Mouse (Mus musculus): ENCODE data around the gene Pof1b. TPM values are rescaled to one million over a fixed set of nuclear protein-coding genes. Genes with fewer than 3 reads are reported as not detected.

Gene Pof1b
- not detected for total RNA-seq (2023)

DNA sequence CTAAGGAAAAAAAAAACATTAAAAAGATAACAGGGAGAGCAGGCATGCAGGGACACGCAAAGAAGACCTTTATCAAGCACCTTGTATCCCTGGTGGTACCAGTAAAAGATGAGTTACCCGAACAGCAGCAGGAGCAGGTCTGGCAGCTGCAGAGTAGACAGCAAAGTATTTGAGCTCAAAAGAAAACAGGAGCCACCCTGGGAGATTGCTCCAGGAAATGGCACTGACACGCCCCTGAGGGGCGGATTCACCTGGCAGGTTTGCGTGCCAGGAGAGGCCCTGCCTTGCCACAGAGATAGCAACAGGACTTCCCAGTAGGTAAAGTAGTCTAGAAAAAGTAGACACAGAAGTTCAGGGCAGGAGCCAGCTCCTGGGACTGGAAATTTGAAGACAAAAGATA, at the start of gene Pof1b:
Gene Pof1b, minus strand, starts transcription at position 144 of the 400 bp plus-strand sequence.

DNA sequence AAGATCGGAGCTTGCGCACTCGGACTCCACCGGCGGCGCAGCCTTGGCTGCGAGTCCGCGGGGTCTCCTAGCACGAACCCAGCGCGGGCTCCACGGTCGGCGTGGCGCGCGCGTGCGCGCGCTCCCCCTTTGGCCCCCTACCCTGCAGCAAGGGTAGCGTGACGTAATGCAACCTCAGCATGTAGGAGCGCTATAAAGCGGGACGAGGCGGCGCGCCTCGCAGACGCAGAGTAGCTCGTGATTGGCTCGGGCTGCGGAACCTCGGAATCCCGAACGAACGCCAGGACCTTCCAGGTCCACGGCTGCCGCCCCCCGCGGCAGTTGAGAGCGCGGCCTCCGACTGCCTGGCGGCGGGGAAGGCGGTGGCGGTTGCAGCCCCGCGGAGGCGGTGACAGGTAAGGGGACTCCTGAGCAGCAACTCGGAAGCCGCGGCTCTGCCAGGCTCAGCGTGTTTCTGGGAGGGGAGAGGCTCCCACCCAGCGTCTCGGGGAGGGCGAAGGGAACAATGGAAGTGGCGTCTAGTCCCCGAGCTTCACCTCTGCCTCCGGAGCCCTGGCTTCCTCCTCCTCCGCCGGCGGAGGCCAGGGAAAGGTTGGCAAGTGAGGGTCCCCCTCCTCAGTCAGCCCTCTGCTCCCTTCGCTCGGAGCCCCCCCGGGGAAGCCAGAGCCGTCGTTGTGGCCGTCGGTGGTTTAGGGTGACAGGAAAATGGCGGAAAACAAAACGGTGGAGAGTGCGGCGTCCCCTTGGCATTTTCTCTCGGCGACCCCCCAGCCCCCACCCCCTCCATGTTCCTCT, 97.7 kb downstream of the Pof1b start, which contains the start of gene Zfp711:
Gene Zfp711, plus strand, starts transcription at position 16 of the 795 bp plus-strand sequence.

Other genes starting within 250 kb of the Pof1b start
- not detected for gene 2010106E10Rik, start 203.4 kb downstream of the Pof1b start, total RNA-seq (2023)
- gene Zfp711, start 98.1 kb downstream of the Pof1b start, total RNA-seq (2023), result not detected